Mouse (Mus musculus): ENCODE measurements around the gene Rmnd1. TPM values are rescaled to one million over a fixed set of nuclear protein-coding genes. Genes with fewer than 3 reads are reported as not detected.
"Not testable (repeated sequence)": the region's sequence is repeated elsewhere in the genome, so short reads cannot be mapped to it uniquely, and the experiment has no call there.

Rmnd1 gene
- total RNA-seq (2021), result 10 to 100 TPM; 31.8 to 55.6 TPM
- long read RNA-seq, experiment 1, transcript Rmnd1-201 (13 exons, 3,139 nt), result major isoform, 28 of 80 reads
- long read RNA-seq, experiment 1, partial matches to known transcripts, result 5 of 80 reads
- long read RNA-seq, experiment 1, other reads (novel, unspliced or antisense), result 47 of 80 reads
- long read RNA-seq, experiment 2, transcript Rmnd1-201 (13 exons, 3,139 nt), result major isoform, 24 of 76 reads
- long read RNA-seq, experiment 2, partial matches to known transcripts, result 3 of 76 reads
- long read RNA-seq, experiment 2, other reads (novel, unspliced or antisense), result 49 of 76 reads

DNA sequence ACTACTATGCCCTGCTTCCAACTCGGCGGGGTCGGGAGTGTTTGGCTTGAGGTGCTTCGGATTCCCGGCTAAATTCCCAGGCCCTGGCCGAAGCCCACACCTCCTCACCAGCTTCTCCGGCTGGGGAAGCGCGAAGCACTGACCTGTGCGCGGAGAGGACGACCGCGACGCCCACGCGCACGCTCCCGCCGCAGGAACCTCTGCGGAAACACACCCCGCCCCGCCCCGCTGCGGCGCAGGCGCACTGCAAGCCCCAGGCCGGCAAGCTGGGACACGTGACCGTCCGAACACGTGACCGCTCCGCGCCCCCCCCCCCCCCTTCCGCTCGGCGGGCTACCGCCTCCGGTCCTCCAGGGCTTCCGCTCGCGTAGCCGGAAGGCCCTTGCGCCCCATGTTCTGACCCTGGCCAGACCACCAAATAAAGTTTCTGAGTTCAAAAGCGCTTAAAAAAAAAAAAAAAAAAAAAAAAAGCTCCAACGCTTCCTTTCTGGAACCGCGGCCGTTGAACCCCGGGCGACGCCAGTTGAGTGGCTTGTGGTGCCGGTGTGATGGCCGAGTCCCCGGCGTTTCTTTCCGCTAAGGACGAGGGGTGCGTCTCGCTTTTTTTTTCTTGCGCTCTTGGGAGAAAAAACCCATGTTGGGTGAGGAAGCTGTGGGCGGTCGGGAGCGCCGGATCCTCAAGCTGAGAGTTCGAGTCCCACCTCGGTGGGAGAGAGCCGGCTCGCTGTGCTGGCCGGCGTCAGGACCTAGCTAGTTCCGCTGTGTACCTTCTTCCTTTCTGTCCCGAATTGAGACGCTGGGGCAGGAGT lies at the start of gene Rmnd1, which contains the start of gene Armt1:
Rmnd1 (minus strand) TSS at position 266 of the 809 bp plus-strand sequence.
Armt1 (plus strand) TSS at position 345 of the 809 bp plus-strand sequence.
- peak within 1 kb of the TSS; percentile 96 for H3K4me3 ChIP-seq
- H3K27ac ChIP-seq, result peak within 1 kb of the TSS; percentile 93
- DNase-seq, result peak; percentile 98
- intact Hi-C loops (cut with DNase I), result loop anchor here (2.0 kb wide), 1 partner anchor 44 kb away; the partner anchor contains the start of gene Zbtb2
- TF ChIP-seq CTCF (IDR thresholded peaks at IDR 0.05), result no peak

GRCm38 (mm10) chr10:4481695-4482094 lies 49.5 kb upstream of the Rmnd1 start:
- Histone ChIP-seq H3K27ac (peak overlapping the region; percentile 28), H3K4me3 (peak overlapping the region; percentile 57)
- DNase-seq, result peak; percentile 63
- no peak for TF ChIP-seq CTCF (IDR thresholded peaks at IDR 0.05)
- intact Hi-C loops (cut with DNase I), result no loop called here

GRCm38 (mm10) chr10:4480929-4481328 lies 48.7 kb upstream of the Rmnd1 start:
- TF ChIP-seq CTCF (IDR thresholded peaks at IDR 0.05), result no peak
- intact Hi-C loops (cut with DNase I), result no loop called here

DNA sequence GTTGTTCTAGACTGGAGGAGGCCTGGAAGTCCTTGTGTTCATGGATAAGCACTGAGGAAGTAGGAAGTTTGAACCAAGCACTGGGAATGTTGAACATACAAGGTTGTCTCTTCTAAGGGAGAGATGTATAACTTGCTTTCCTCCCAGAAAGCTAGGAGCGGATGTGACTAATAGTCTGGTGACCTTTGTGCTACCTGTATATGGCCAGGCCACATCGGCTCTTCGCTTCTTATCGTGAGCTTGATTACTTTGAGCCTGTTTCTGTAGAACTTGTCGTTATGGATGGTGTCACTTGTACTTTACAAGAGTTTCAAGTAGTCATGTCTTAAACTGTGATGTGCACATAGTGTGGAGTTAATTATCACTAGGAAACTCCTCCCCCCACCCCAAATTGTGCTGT lies 44.4 kb upstream of the Rmnd1 start:
- intact Hi-C loops (cut with DNase I), result no loop called here

More at GRCm38 (mm10) chr10:4480929-4481328, 48.7 kb upstream of the Rmnd1 start:
- no peak overlapping the region for H3K4me3 ChIP-seq
- no peak for DNase-seq
- 0 out of 2 replicates have a peak overlapping the region, but pooled peaks have one; percentile 28 for H3K27ac ChIP-seq

DNA sequence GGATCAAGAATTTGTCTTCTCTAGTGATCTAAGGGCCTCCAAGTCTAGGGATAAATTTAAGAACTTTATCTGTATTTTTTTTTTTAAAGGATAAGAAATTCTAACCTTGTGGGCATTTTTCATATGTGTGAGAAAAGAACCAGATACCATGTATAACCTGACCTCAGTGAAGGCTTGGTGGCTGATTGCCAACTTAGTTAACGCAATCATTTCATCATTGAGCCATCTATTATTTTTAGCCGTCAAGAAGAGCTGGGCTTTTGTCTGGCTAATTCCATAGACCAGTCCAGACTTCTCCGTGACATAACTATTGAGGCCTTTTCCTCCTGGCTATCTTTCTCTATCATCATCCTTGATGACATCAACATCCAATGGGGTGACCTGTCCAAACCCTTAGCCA lies 43.2 kb upstream of the Rmnd1 start:
- intact Hi-C loops (cut with DNase I), result no loop called here
- no peak overlapping the region for H3K4me3 ChIP-seq
- no peak for DNase-seq
- TF ChIP-seq CTCF (IDR thresholded peaks at IDR 0.05), result no peak
- no peak overlapping the region for H3K27ac ChIP-seq

More for the DNA sequence above, 44.4 kb upstream of the Rmnd1 start:
- Histone ChIP-seq H3K4me3 (no peak overlapping the region), H3K27ac (no peak overlapping the region)
- no peak for TF ChIP-seq CTCF (IDR thresholded peaks at IDR 0.05)
- no peak for DNase-seq

GRCm38 (mm10) chr10:4473591-4473993 lies 41.4 kb upstream of the Rmnd1 start:
- intact Hi-C loops (cut with DNase I), result no loop called here
- Histone ChIP-seq H3K4me3 (no peak overlapping the region), H3K27ac (no peak overlapping the region)
- no peak for TF ChIP-seq CTCF (IDR thresholded peaks at IDR 0.05)
- DNase-seq, result no peak

GRCm38 (mm10) chr10:4469406-4469805 lies 37.2 kb upstream of the Rmnd1 start:
- intact Hi-C loops (cut with DNase I), result no loop called here
- no peak for TF ChIP-seq CTCF (IDR thresholded peaks at IDR 0.05)
- Histone ChIP-seq H3K27ac (no peak overlapping the region), H3K4me3 (no peak overlapping the region)
- no peak for DNase-seq

GRCm38 (mm10) chr10:4465799-4466198 lies 33.6 kb upstream of the Rmnd1 start:
- no peak overlapping the region for H3K4me3 ChIP-seq
- no peak for DNase-seq
- H3K27ac ChIP-seq, result no peak overlapping the region
- intact Hi-C loops (cut with DNase I), result no loop called here
- no peak for TF ChIP-seq CTCF (IDR thresholded peaks at IDR 0.05)

- intact Hi-C loops (cut with DNase I), result no loop called here
- Histone ChIP-seq H3K4me3 (no peak overlapping the region), H3K27ac (no peak overlapping the region)
- DNase-seq, result no peak
- no peak for TF ChIP-seq CTCF (IDR thresholded peaks at IDR 0.05)
Observed at GRCm38 (mm10) chr10:4460201-4460600, 28.0 kb upstream of the Rmnd1 start.

DNA sequence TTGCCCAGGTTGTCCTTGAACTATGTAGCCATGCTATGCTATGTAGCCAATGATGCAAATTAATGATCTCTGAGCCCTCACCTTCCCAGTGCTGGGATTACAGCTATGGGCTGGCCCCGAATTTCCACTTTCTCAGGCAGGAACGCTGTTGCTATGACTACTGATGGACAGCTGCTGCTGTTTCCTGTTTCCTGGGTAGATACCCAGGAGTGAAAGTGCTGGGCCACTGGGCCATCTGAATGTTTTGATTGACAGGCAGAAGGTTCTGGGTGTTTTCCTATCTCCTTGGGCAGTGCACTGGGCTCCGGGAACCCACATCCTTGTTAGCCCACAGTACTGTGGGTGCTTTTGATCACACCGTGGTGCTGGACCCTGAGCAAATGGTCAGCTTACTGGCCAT lies 24.2 kb upstream of the Rmnd1 start:
- no peak for DNase-seq
- intact Hi-C loops (cut with DNase I), result no loop called here
- TF ChIP-seq CTCF (IDR thresholded peaks at IDR 0.05), result no peak
- no peak overlapping the region for H3K4me3 ChIP-seq
- H3K27ac ChIP-seq, result no peak overlapping the region

- H3K27ac ChIP-seq, result no peak overlapping the region
Observed at GRCm38 (mm10) chr10:4435416-4435815, 3.2 kb upstream of the Rmnd1 start.

DNA sequence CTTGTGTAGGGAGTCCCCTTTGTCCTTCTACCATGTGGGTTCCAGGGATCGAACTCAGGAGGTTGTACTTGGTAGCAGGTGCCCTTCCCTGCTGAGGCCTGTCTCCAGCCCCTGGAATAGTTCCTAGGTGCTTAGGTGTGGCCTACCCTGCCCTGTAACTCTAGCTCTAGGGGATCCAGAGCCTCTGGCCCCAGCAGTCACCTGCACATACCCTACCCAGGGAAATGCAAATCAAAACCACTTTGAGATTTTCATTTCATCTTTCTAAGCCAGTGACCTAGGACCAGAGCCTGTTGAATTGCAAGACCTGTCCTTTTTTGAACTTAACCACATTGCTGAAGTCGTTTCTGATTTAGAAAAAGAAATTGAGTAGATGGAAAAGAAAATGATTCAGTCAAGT lies 1.7 kb upstream of the Rmnd1 start:
- intact Hi-C loops (cut with DNase I), result loop anchor here (2.0 kb wide), 1 partner anchor 45 kb away; the partner anchor contains the start of gene Zbtb2
- peak overlapping the region; percentile 90; the same call in 1 of the 2 replicates for H3K27ac ChIP-seq
- H3K4me3 ChIP-seq, DNase-seq: not testable (repeated sequence)

More at GRCm38 (mm10) chr10:4435416-4435815, 3.2 kb upstream of the Rmnd1 start:
- intact Hi-C loops (cut with DNase I), result no loop called here
- TF ChIP-seq CTCF (IDR thresholded peaks at IDR 0.05), result no peak
- DNase-seq, result no peak
- H3K4me3 ChIP-seq, result no peak overlapping the region
